Mouse (Mus musculus): ENCODE measurements around the gene Fhl2. TPM values are rescaled to one million over a fixed set of nuclear protein-coding genes. Genes with fewer than 3 reads are reported as not detected.

The Fhl2 gene
- polyA plus RNA-seq, 1 experiment from 2014 or later = 12.3 TPM

- H3K27ac ChIP-seq (ENCODE audit: low read depth, low read length) = no peak overlapping the region
- 82% methylated on average over 6 of the region's 6 CpGs for WGBS
- no peak for ATAC-seq (ENCODE audit: insufficient read depth, low FRiP score, low TSS enrichment)
These were observed 15.9 kb downstream of the Fhl2 start for GRCm38 (mm10) chr1:43180912-43181311.

DNA sequence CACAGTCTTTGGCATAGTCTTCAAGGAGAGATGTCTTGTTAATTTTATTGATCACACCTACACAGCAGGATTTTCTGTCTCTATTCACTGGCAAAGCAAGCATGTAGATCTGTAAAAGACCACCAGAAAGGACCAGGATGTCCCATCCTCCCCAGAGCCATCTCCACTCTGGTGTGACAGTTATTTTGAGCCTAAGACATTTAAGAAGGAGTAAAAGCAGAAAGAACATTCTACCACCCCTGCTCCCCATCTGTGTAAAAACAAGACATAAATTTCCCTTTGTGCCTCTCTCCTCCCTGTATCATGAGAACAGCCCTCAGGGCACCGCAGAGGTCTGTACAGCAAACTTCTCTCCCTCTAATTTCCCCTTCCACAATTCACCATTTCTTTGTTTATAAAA lies 18.0 kb downstream of the Fhl2 start:
- Histone ChIP-seq H3K9ac (ENCODE audit: low read length) (no peak overlapping the region), H3K36me3 (ENCODE audit: control insufficient read depth, insufficient read depth, low read length) (no peaks in the 10 kb centered on the region), H3K9me3 (ENCODE audit: control insufficient read depth, low read length) (no peaks in the 10 kb centered on the region), H3K27me3 (ENCODE audit: control insufficient read depth, insufficient read depth, low read length) (no peaks in the 10 kb centered on the region), H3K4me1 (ENCODE audit: control insufficient read depth, insufficient read depth, low read length) (no peaks in the 10 kb centered on the region), H3K4me2 (ENCODE audit: low read depth) (no peak overlapping the region), H3K27ac (ENCODE audit: low read depth, low read length) (no peak overlapping the region), H3K4me3 (ENCODE audit: low read depth, low read length) (no peak overlapping the region)
- no peak for DNase-seq (ENCODE audit: low spot score)
- 65% methylated on average over 1 of the region's 1 CpGs for WGBS
- no peak for ATAC-seq (ENCODE audit: insufficient read depth, low FRiP score, low TSS enrichment)

More at GRCm38 (mm10) chr1:43180912-43181311, 15.9 kb downstream of the Fhl2 start:
- H3K4me2 ChIP-seq (ENCODE audit: low read depth) = no peak overlapping the region
- no peaks in the 10 kb centered on the region for H3K9me3 ChIP-seq (ENCODE audit: control insufficient read depth, low read length)
- H3K4me1 ChIP-seq (ENCODE audit: control insufficient read depth, insufficient read depth, low read length) = no peaks in the 10 kb centered on the region
- H3K9ac ChIP-seq (ENCODE audit: low read length) = no peak overlapping the region
- no peak overlapping the region for H3K4me3 ChIP-seq (ENCODE audit: low read depth, low read length)
- no peaks in the 10 kb centered on the region for H3K27me3 ChIP-seq (ENCODE audit: control insufficient read depth, insufficient read depth, low read length)
- no peak for DNase-seq (ENCODE audit: low spot score)
- no peaks in the 10 kb centered on the region for H3K36me3 ChIP-seq (ENCODE audit: control insufficient read depth, insufficient read depth, low read length)

DNA sequence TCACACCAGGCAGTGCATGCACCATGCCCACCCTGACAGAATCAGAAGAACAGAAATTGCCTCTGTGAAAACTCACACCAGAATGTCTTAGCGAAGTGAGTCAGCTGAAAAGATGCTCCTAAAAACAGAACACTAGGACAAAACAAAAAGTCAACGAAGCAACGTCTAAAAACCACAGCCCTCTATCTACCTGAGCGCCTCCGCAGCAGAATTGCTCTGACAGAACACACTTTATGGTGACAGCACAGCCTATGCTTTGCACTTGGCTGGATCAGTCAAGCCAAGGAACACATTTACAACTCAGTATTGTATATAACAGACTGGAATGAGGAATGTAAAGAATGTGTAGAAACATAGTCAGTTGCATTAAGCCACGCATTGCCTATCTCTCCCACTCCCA lies 18.4 kb downstream of the Fhl2 start:
- no peak overlapping the region for H3K9ac ChIP-seq (ENCODE audit: low read length)
- H3K36me3 ChIP-seq (ENCODE audit: control insufficient read depth, insufficient read depth, low read length) = no peaks in the 10 kb centered on the region

DNA sequence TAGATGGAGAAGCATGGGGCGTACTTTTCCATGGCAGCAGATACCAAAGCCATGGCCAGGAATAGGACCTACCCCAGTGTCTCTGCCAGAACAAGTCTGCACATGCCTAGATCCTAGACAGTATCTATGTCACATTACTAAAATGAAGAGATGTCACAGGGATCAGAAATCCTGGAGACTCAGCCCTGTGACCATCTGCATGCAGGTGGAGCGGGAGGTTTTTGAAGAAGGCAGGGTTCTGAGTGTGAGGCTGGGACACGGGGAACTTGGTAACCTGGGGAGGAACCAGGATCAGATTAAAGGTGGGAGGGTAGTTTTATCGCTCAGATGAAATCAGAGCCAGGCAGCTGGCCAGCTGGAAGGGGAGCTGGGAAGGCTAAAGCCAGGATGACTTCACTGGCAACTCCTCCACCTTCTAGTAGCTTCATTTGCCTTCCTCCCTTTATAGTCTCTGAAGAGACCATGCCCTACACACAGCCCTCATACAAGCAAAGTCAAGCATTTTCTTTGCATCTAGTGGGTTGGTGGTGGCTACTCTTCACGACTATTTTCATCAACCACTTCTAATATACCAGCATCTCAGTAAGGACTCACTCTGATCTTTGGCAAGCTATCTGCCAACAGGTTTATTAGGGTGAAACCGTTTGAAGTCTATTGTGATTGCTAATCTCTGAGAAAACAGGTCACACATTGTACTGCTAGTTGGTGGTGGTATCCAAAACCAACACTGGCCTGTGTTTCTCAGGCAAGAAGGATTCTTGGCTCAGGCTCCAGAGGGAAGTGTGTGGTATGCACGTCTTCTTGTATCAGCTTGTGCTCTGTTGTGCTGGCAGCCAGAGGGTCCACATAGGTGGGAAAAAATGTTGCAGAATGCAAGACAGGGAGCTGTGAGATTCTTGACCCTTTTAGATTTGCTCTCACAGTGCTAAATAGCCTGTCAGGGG lies 23.2 kb downstream of the Fhl2 start:
- no peak overlapping the region for H3K27ac ChIP-seq (ENCODE audit: low read depth, low read length)
- 81% methylated on average over 7 of the region's 7 CpGs for WGBS
- no peak overlapping the region for H3K4me2 ChIP-seq (ENCODE audit: low read depth)
- no peak overlapping the region for H3K9ac ChIP-seq (ENCODE audit: low read length)
- no peak for ATAC-seq (ENCODE audit: insufficient read depth, low FRiP score, low TSS enrichment)
- H3K36me3 ChIP-seq (ENCODE audit: control insufficient read depth, insufficient read depth, low read length) = no peaks in the 10 kb centered on the region
- no peaks in the 10 kb centered on the region for H3K9me3 ChIP-seq (ENCODE audit: control insufficient read depth, low read length)
- no peak for DNase-seq (ENCODE audit: low spot score)
- no peaks in the 10 kb centered on the region for H3K27me3 ChIP-seq (ENCODE audit: control insufficient read depth, insufficient read depth, low read length)
- H3K4me3 ChIP-seq (ENCODE audit: low read depth, low read length) = no peak overlapping the region
- no peaks in the 10 kb centered on the region for H3K4me1 ChIP-seq (ENCODE audit: control insufficient read depth, insufficient read depth, low read length)

More for the DNA sequence above, 18.4 kb downstream of the Fhl2 start:
- Histone ChIP-seq H3K27ac (ENCODE audit: low read depth, low read length) (no peak overlapping the region), H3K4me3 (ENCODE audit: low read depth, low read length) (no peak overlapping the region), H3K27me3 (ENCODE audit: control insufficient read depth, insufficient read depth, low read length) (no peaks in the 10 kb centered on the region), H3K4me1 (ENCODE audit: control insufficient read depth, insufficient read depth, low read length) (no peaks in the 10 kb centered on the region), H3K9me3 (ENCODE audit: control insufficient read depth, low read length) (no peaks in the 10 kb centered on the region), H3K4me2 (ENCODE audit: low read depth) (no peak overlapping the region)
- DNase-seq (ENCODE audit: low spot score) (no peak), ATAC-seq (ENCODE audit: insufficient read depth, low FRiP score, low TSS enrichment) (no peak)
- WGBS = 80% methylated on average over 6 of the region's 6 CpGs

GRCm38 (mm10) chr1:43171816-43172215 lies 25.0 kb downstream of the Fhl2 start:
- DNase-seq (ENCODE audit: low spot score) = no peak
- WGBS = 87% methylated on average over 6 of the region's 6 CpGs
- H3K27ac ChIP-seq (ENCODE audit: low read depth, low read length) = no peak overlapping the region
- H3K9ac ChIP-seq (ENCODE audit: low read length) = no peak overlapping the region
- H3K9me3 ChIP-seq (ENCODE audit: control insufficient read depth, low read length) = no peaks in the 10 kb centered on the region
- no peaks in the 10 kb centered on the region for H3K27me3 ChIP-seq (ENCODE audit: control insufficient read depth, insufficient read depth, low read length)
- ATAC-seq (ENCODE audit: insufficient read depth, low FRiP score, low TSS enrichment) = no peak
- no peak overlapping the region for H3K4me2 ChIP-seq (ENCODE audit: low read depth)
- no peak overlapping the region for H3K4me3 ChIP-seq (ENCODE audit: low read depth, low read length)
- H3K36me3 ChIP-seq (ENCODE audit: control insufficient read depth, insufficient read depth, low read length) = no peaks in the 10 kb centered on the region
- no peaks in the 10 kb centered on the region for H3K4me1 ChIP-seq (ENCODE audit: control insufficient read depth, insufficient read depth, low read length)

- H3K36me3 ChIP-seq (ENCODE audit: control insufficient read depth, insufficient read depth, low read length) = no peaks in the 10 kb centered on the region
- DNase-seq (ENCODE audit: low spot score) (no peak), ATAC-seq (ENCODE audit: insufficient read depth, low FRiP score, low TSS enrichment) (no peak)
- no peak overlapping the region for H3K27ac ChIP-seq (ENCODE audit: low read depth, low read length)
- H3K4me2 ChIP-seq (ENCODE audit: low read depth) = no peak overlapping the region
- no peaks in the 10 kb centered on the region for H3K4me1 ChIP-seq (ENCODE audit: control insufficient read depth, insufficient read depth, low read length)
- no peak overlapping the region for H3K4me3 ChIP-seq (ENCODE audit: low read depth, low read length)
- no peaks in the 10 kb centered on the region for H3K9me3 ChIP-seq (ENCODE audit: control insufficient read depth, low read length)
- 41% methylated on average over 3 of the region's 3 CpGs for WGBS
- no peaks in the 10 kb centered on the region for H3K27me3 ChIP-seq (ENCODE audit: control insufficient read depth, insufficient read depth, low read length)
- H3K9ac ChIP-seq (ENCODE audit: low read length) = no peak overlapping the region
These were observed 25.7 kb downstream of the Fhl2 start for GRCm38 (mm10) chr1:43171093-43171492.

GRCm38 (mm10) chr1:43169661-43170060 lies 27.1 kb downstream of the Fhl2 start:
- Histone ChIP-seq H3K27me3 (ENCODE audit: control insufficient read depth, insufficient read depth, low read length) (no peaks in the 10 kb centered on the region), H3K9ac (ENCODE audit: low read length) (no peak overlapping the region), H3K9me3 (ENCODE audit: control insufficient read depth, low read length) (no peaks in the 10 kb centered on the region), H3K4me3 (ENCODE audit: low read depth, low read length) (no peak overlapping the region), H3K36me3 (ENCODE audit: control insufficient read depth, insufficient read depth, low read length) (no peaks in the 10 kb centered on the region), H3K4me2 (ENCODE audit: low read depth) (no peak overlapping the region), H3K4me1 (ENCODE audit: control insufficient read depth, insufficient read depth, low read length) (no peaks in the 10 kb centered on the region), H3K27ac (ENCODE audit: low read depth, low read length) (no peak overlapping the region)
- no peak for DNase-seq (ENCODE audit: low spot score)
- WGBS = 91% methylated on average over 1 of the region's 1 CpGs
- ATAC-seq (ENCODE audit: insufficient read depth, low FRiP score, low TSS enrichment) = no peak

GRCm38 (mm10) chr1:43169227-43169626 lies 27.6 kb downstream of the Fhl2 start:
- Histone ChIP-seq H3K27ac (ENCODE audit: low read depth, low read length) (no peak overlapping the region), H3K4me2 (ENCODE audit: low read depth) (no peak overlapping the region), H3K9ac (ENCODE audit: low read length) (no peak overlapping the region), H3K9me3 (ENCODE audit: control insufficient read depth, low read length) (no peaks in the 10 kb centered on the region), H3K36me3 (ENCODE audit: control insufficient read depth, insufficient read depth, low read length) (no peaks in the 10 kb centered on the region), H3K4me1 (ENCODE audit: control insufficient read depth, insufficient read depth, low read length) (no peaks in the 10 kb centered on the region), H3K4me3 (ENCODE audit: low read depth, low read length) (no peak overlapping the region), H3K27me3 (ENCODE audit: control insufficient read depth, insufficient read depth, low read length) (no peaks in the 10 kb centered on the region)
- no peak for ATAC-seq (ENCODE audit: insufficient read depth, low FRiP score, low TSS enrichment)
- WGBS = 86% methylated on average over 7 of the region's 7 CpGs
- no peak for DNase-seq (ENCODE audit: low spot score)

DNA sequence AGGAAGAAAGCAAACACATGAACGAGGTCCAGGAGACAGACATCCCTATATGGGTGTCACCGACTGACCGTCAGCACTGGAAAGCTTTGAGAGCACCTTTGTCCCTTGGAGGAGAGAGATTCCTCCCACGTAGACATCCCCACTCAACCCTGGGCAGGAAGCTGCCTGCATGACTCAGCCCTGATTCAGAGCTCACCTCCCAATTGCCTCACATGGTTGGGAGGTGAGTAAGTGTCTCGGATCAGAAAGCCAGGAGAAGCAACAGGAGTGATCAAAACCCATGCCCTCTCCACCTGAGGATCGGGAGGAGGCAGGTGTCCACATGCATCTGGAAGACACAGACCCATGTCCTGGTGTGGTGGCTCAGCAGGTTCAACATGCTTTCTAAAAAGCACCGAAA lies 28.2 kb downstream of the Fhl2 start:
- H3K4me3 ChIP-seq (ENCODE audit: low read depth, low read length) = no peak overlapping the region
- H3K27me3 ChIP-seq (ENCODE audit: control insufficient read depth, insufficient read depth, low read length) = no peaks in the 10 kb centered on the region
- no peaks in the 10 kb centered on the region for H3K4me1 ChIP-seq (ENCODE audit: control insufficient read depth, insufficient read depth, low read length)
- H3K4me2 ChIP-seq (ENCODE audit: low read depth) = no peak overlapping the region
- DNase-seq (ENCODE audit: low spot score) (no peak), ATAC-seq (ENCODE audit: insufficient read depth, low FRiP score, low TSS enrichment) (no peak)
- no peak overlapping the region for H3K9ac ChIP-seq (ENCODE audit: low read length)
- WGBS = 89% methylated on average over 7 of the region's 7 CpGs
- no peak overlapping the region for H3K27ac ChIP-seq (ENCODE audit: low read depth, low read length)
- no peaks in the 10 kb centered on the region for H3K9me3 ChIP-seq (ENCODE audit: control insufficient read depth, low read length)
- no peaks in the 10 kb centered on the region for H3K36me3 ChIP-seq (ENCODE audit: control insufficient read depth, insufficient read depth, low read length)

All from neural tube, embryonic 11.5 days (tissue).